Mouse (Mus musculus): ENCODE results near the gene Zic1. TPM values are rescaled to one million over a fixed set of nuclear protein-coding genes. Genes with fewer than 3 reads are reported as not detected.

Gene Zic1
- polyA plus RNA-seq, 1 experiment = 1,121 TPM

- H3K4me1 ChIP-seq (ENCODE audit: control insufficient read depth, insufficient read depth, low read length) = peaks cover 9% of the 10 kb centered on the region; the same call in 1 of the 2 replicates
- H3K27ac ChIP-seq (ENCODE audit: insufficient read depth, low read length) = peak overlapping the region; percentile 91; the same call in 1 of the 2 replicates
- no peaks in the 10 kb centered on the region for H3K27me3 ChIP-seq (ENCODE audit: control insufficient read depth, insufficient read depth, low read length)
- H3K4me3 ChIP-seq (replicated peaks; ENCODE audit: insufficient read depth, low read depth, low read length) = peak overlapping the region; percentile 95
- TF ChIP-seq CTCF (IDR thresholded peaks at IDR 0.05; ENCODE audit: borderline replicate concordance, insufficient read depth, low read depth, low read length) = no peak
- no peak for TF ChIP-seq POLR2A (IDR thresholded peaks at IDR 0.05; ENCODE audit: borderline replicate concordance, insufficient read depth, low read length)
- 7% methylated on average over 10 of the region's 10 CpGs for WGBS
- peak; percentile 39 to 56 for DNase-seq
Measured at GRCm38 (mm10) chr9:91358851-91359687, 6.5 kb downstream of the Zic1 start.

- peak in 1 of 2 experiments; percentile 18 for DNase-seq
- no peaks in the 10 kb centered on the region for H3K27me3 ChIP-seq (ENCODE audit: control insufficient read depth, insufficient read depth, low read length)
- peaks cover 14% of the 10 kb centered on the region; the same call in 1 of the 2 replicates for H3K4me1 ChIP-seq (ENCODE audit: control insufficient read depth, insufficient read depth, low read length)
- TF ChIP-seq POLR2A (IDR thresholded peaks at IDR 0.05; ENCODE audit: borderline replicate concordance, insufficient read depth, low read length) = no peak
- TF ChIP-seq CTCF (IDR thresholded peaks at IDR 0.05; ENCODE audit: borderline replicate concordance, insufficient read depth, low read depth, low read length) = no peak
- WGBS = 7% methylated on average over 3 of the region's 3 CpGs
- H3K4me3 ChIP-seq (replicated peaks; ENCODE audit: insufficient read depth, low read depth, low read length) = peak overlapping the region; percentile 28
- no peak overlapping the region for H3K27ac ChIP-seq (ENCODE audit: insufficient read depth, low read length)
Measured at GRCm38 (mm10) chr9:91357321-91357720, 8.3 kb downstream of the Zic1 start.

GRCm38 (mm10) chr9:91356353-91356740 lies 9.3 kb downstream of the Zic1 start:
- no peak for TF ChIP-seq POLR2A (IDR thresholded peaks at IDR 0.05; ENCODE audit: borderline replicate concordance, insufficient read depth, low read length)
- TF ChIP-seq CTCF (IDR thresholded peaks at IDR 0.05; ENCODE audit: borderline replicate concordance, insufficient read depth, low read depth, low read length) = no peak
- no peaks in the 10 kb centered on the region for H3K27me3 ChIP-seq (ENCODE audit: control insufficient read depth, insufficient read depth, low read length)
- DNase-seq = peak in 1 of 2 experiments; percentile 40
- peak overlapping the region; percentile 34 for H3K4me3 ChIP-seq (replicated peaks; ENCODE audit: insufficient read depth, low read depth, low read length)
- 3% methylated on average over 4 of the region's 4 CpGs for WGBS
- H3K27ac ChIP-seq (ENCODE audit: insufficient read depth, low read length) = peak overlapping the region; percentile 83; the same call in 1 of the 2 replicates
- H3K4me1 ChIP-seq (ENCODE audit: control insufficient read depth, insufficient read depth, low read length) = peaks cover 14% of the 10 kb centered on the region; the same call in 1 of the 2 replicates

GRCm38 (mm10) chr9:91355629-91356352 lies 9.8 kb downstream of the Zic1 start:
- no peak for TF ChIP-seq CTCF (IDR thresholded peaks at IDR 0.05; ENCODE audit: borderline replicate concordance, insufficient read depth, low read depth, low read length)
- peak; percentile 43; the same call in 1 of the 2 replicates for TF ChIP-seq POLR2A (IDR thresholded peaks at IDR 0.05; ENCODE audit: borderline replicate concordance, insufficient read depth, low read length)
- DNase-seq = peak; percentile 93 to 96
- WGBS = under 1% methylated on average over 35 of the region's 35 CpGs
- H3K4me3 ChIP-seq (replicated peaks; ENCODE audit: insufficient read depth, low read depth, low read length) = peak overlapping the region; percentile 55
- H3K4me1 ChIP-seq (ENCODE audit: control insufficient read depth, insufficient read depth, low read length) = peaks cover 14% of the 10 kb centered on the region; the same call in 1 of the 2 replicates
- no peaks in the 10 kb centered on the region for H3K27me3 ChIP-seq (ENCODE audit: control insufficient read depth, insufficient read depth, low read length)
- H3K27ac ChIP-seq (ENCODE audit: insufficient read depth, low read length) = peak overlapping the region; percentile 100

GRCm38 (mm10) chr9:91355270-91355589 lies 10.4 kb downstream of the Zic1 start:
- Histone ChIP-seq H3K4me3 (replicated peaks; ENCODE audit: insufficient read depth, low read depth, low read length) (peak overlapping the region; percentile 47), H3K4me1 (ENCODE audit: control insufficient read depth, insufficient read depth, low read length) (peaks cover 14% of the 10 kb centered on the region; the same call in 1 of the 2 replicates), H3K27ac (ENCODE audit: insufficient read depth, low read length) (peak overlapping the region; percentile 100), H3K27me3 (ENCODE audit: control insufficient read depth, insufficient read depth, low read length) (no peaks in the 10 kb centered on the region)
- DNase-seq = no peak
- 0% methylated on average over 7 of the region's 7 CpGs for WGBS
- no peak for TF ChIP-seq CTCF (IDR thresholded peaks at IDR 0.05; ENCODE audit: borderline replicate concordance, insufficient read depth, low read depth, low read length)
- no peak for TF ChIP-seq POLR2A (IDR thresholded peaks at IDR 0.05; ENCODE audit: borderline replicate concordance, insufficient read depth, low read length)

GRCm38 (mm10) chr9:91354434-91355269 lies 11.0 kb downstream of the Zic1 start:
- DNase-seq = peak; percentile 69 to 73
- TF ChIP-seq CTCF (IDR thresholded peaks at IDR 0.05; ENCODE audit: borderline replicate concordance, insufficient read depth, low read depth, low read length) = no peak
- 0 out of 2 replicates have a peak, but pooled peaks have one; percentile 4 for TF ChIP-seq POLR2A (IDR thresholded peaks at IDR 0.05; ENCODE audit: borderline replicate concordance, insufficient read depth, low read length)
- Histone ChIP-seq H3K4me1 (ENCODE audit: control insufficient read depth, insufficient read depth, low read length) (peaks cover 14% of the 10 kb centered on the region; the same call in 1 of the 2 replicates), H3K27me3 (ENCODE audit: control insufficient read depth, insufficient read depth, low read length) (no peaks in the 10 kb centered on the region), H3K4me3 (replicated peaks; ENCODE audit: insufficient read depth, low read depth, low read length) (peak overlapping the region; percentile 47), H3K27ac (ENCODE audit: insufficient read depth, low read length) (peak overlapping the region; percentile 100)
- WGBS = 9% methylated on average over 22 of the region's 22 CpGs

Measured in cerebellum, adult 2 months (tissue).